Mouse (Mus musculus) spleen, postnatal 4 days (tissue): ENCODE data around the gene Gm13693.
"Not testable (repeated sequence)": the region's sequence is repeated elsewhere in the genome, so short reads cannot be mapped to it uniquely, and the experiment has no call there.

Experiments used
- DNase-seq, 2 experiments: peaks; one replicate each; pipeline ENCODE4 v3.0.0; 2022; ENCODE audit warnings: low spot score in 2 of 2

Gm13693 gene

GRCm38 (mm10) chr2:83961203-83961602 lies at the start of gene Gm13693:
Gene Gm13693 (plus strand): TSS chr2:83961503.
- DNase-seq, result not testable (repeated sequence)

GRCm38 (mm10) chr2:83929478-83930088 lies 31.7 kb upstream of the Gm13693 start:
- DNase-seq, result no peak

GRCm38 (mm10) chr2:83940931-83941361 lies 20.4 kb upstream of the Gm13693 start, which contains the start of gene Zswim2:
Gene Zswim2 (minus strand): TSS chr2:83941228.
- DNase-seq, result peak; percentile 15 to 55

- DNase-seq, result no peak
Measured at GRCm38 (mm10) chr2:83941378-83941777, 19.9 kb upstream of the Gm13693 start.

- peak in 1 of 2 experiments; percentile 30 for DNase-seq
Measured at GRCm38 (mm10) chr2:83941792-83942191, 19.5 kb upstream of the Gm13693 start.

GRCm38 (mm10) chr2:83955393-83955792 lies 5.9 kb upstream of the Gm13693 start, which contains the start of gene Gm13698:
Gene Gm13698 (plus strand): TSS chr2:83955693.
- DNase-seq, result not testable (repeated sequence)

GRCm38 (mm10) chr2:83967013-83967412 lies 5.7 kb downstream of the Gm13693 start, which contains the start of gene Gm13695:
Gene Gm13695 (plus strand): TSS chr2:83967313.
- DNase-seq, result not testable (repeated sequence)

GRCm38 (mm10) chr2:83972823-83973222 lies 11.5 kb downstream of the Gm13693 start, which contains the start of gene Gm13696:
Gene Gm13696 (plus strand): TSS chr2:83973123.
- DNase-seq, result not testable (repeated sequence)

- DNase-seq, result not testable (repeated sequence)
Measured at GRCm38 (mm10) chr2:83978633-83979032, 17.3 kb downstream of the Gm13693 start, which contains the start of gene Gm13694. Gene Gm13694 (plus strand): TSS chr2:83978933.

- not testable (repeated sequence) for DNase-seq
Measured at GRCm38 (mm10) chr2:83984443-83984842, 23.1 kb downstream of the Gm13693 start, which contains the start of gene Gm13697. Gene Gm13697 (plus strand): TSS chr2:83984743.

GRCm38 (mm10) chr2:83990253-83990652 lies 28.9 kb downstream of the Gm13693 start, which contains the start of gene Gm13691:
Gene Gm13691 (plus strand): TSS chr2:83990553.
- not testable (repeated sequence) for DNase-seq

GRCm38 (mm10) chr2:83993639-83994255 lies 32.4 kb downstream of the Gm13693 start:
- not testable (repeated sequence) for DNase-seq

GRCm38 (mm10) chr2:83994526-83994925 lies 33.2 kb downstream of the Gm13693 start:
- DNase-seq, result not testable (repeated sequence)

- no peak for DNase-seq
Measured at GRCm38 (mm10) chr2:84008913-84009312, 47.6 kb downstream of the Gm13693 start.

GRCm38 (mm10) chr2:84009818-84010217 lies 48.5 kb downstream of the Gm13693 start:
- no peak for DNase-seq
